Mouse (Mus musculus) G1E (cell line): ENCODE data around the gene Ppp1r3d.

Experiments
- CTCF ChIP-seq: IDR thresholded peaks from 2 replicates; pipeline ENCODE4 v1.5.1; 2012; ENCODE audit warnings: low read depth, low read length, inconsistent platforms, mixed read lengths
- GATA1 ChIP-seq: IDR thresholded peaks from 2 replicates; pipeline ENCODE4 v1.6.1; 2012; ENCODE audit warnings: borderline replicate concordance, low read length, inconsistent platforms, mixed read lengths

DNA sequence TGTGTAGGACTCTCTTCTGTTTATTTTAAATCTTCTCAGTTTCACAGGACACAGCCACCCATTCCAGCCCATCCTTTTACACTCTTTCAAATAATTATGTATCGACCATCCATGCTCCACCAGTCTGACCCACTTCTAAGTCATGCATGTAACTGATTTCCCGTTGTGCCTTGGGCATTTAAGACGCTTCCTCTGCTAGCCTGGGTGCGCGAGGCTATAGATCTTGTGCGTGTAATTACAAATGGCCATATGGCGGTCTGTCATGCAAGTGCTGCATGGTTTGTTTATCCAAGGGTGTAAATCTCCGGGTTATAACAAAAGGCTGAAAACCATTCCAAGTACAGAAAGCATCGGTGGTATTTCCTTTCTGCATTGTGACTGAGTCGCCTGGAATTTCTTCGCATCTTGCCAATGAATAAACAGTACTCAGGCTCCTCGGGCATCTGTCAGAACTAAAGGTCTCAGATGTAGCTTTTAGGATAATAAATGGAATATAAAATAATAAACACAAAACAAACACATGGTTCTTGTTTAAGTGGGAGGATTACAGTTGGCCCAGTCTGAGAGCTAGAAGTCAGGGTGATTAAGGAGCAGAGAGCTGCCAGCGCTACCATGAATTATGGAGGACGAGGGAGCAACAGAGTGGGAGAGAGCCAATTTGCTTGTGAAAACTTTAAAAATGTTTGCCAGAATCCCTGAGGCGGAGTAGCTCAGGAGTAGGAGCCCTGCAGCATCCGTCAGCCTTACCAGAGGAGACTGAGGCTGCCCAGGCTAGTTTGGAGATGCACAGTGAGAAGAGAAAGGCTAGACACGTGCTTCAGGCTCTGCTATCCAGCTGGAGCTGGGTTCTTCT is 40.6 kb upstream of the Ppp1r3d start:
- TF ChIP-seq CTCF (no peak), GATA1 (no peak)
